Mouse (Mus musculus): ENCODE measurements around the gene Dazap2.
"Not testable (repeated sequence)": the region's sequence is repeated elsewhere in the genome, so short reads cannot be mapped to it uniquely, and the experiment has no call there.

Dazap2 gene

GRCm38 (mm10) chr15:100614996-100615824, at the start of gene Dazap2:
Gene Dazap2 (plus strand): TSS chr15:100615349.
- DNase-seq (ENCODE audit: low spot score in 2 of 2): peak; percentile 99

DNA sequence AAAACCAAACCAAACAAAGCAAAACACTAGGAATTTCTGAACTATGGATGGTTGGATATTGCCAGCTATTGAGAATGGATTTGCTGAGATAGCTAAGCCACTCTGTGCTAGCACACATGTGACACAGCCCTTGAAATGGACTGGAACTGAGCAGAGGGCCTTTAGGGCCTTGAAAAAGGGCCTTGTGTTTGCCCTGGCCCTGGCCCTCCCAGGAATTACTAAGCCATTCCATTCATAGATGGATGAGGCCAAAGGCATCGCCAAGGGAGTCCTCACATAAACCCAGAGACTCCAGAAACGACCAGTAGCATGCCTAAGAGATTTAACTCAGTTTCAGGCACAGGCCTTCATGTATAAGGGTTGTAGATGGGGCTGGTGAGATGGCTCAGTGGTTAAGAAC, 48.6 kb upstream of the Dazap2 start:
- DNase-seq (ENCODE audit: low spot score in 2 of 2): no peak

DNA sequence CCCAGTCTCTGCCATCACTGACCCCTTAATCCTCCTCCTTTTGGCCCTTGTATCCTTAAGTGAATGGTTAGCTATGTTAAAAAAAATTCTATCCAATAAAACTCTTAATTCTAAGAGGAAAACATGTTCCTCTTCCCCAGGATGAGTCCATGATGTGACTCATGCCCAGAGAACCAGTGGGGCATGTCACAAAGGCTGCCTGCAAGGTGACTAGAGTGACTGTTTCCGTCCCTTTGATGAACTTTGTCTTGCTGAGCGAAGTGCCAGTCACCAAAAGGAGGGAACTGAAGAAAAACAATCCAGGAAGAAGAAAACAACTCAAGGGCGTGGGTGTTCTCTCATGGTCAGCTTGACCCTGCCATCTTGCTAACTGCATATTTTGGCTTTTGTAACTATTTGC, 45.9 kb upstream of the Dazap2 start:
- DNase-seq (ENCODE audit: low spot score in 2 of 2): no peak

DNA sequence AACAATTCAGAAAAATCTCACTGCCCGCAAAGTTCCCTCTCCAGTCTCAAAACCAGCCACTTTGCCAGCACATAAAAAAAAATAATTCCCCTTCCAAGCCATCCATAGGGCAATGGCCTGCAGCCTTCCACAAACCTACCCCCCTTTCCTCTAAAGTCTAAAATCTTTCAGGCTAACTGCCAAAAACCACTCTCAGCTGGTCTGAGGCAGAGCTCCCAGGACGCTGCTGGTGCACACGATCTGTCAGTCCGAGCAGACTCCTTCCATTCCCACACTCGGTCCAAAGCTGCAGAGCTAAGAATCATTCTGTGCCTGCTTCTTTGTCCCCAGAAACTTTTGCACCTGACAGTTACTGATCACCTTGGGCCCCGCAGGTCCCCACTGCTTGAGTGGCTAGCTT, 41.2 kb upstream of the Dazap2 start:
- DNase-seq (ENCODE audit: low spot score in 2 of 2): no peak

DNA sequence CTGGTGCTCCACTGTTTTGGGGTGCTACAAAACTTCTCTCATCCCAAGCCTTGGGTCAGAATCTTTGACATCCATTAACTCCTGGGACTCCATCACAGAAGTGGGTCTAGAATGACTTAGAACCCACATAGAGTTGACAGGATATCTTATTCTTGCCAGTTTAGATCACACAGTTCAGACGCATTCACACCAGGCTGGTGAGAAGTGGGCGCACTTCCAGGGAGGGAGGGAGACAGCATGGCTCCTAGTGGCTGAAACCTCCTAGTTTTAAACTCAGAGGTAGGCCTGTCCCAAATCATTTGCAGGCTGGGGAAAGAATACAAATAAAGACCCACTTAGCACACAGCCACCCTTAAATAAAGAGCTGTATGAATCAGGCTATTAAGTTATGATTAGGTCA, 40.8 kb upstream of the Dazap2 start:
- no peak for DNase-seq (ENCODE audit: low spot score in 2 of 2)

DNA sequence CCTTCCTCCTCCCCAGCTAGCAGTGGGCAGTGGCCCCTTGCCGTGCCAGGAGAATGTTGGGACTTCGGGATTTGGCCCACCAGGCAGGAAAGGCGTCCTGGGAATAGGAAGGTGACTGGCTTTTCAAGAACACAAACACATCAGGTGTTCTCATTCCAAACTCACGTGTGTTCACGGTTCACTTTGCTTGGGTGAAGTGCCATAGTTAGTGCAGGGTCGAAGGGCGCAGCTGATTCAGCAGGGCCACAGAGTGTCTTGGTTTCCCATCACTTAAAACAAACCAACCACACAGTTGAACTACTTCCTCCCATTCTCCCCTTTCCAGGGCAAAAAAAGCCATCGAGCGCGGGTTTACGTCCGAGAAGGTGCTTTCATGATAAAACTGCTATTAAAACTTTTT, 39.8 kb upstream of the Dazap2 start:
- DNase-seq (ENCODE audit: low spot score in 2 of 2): no peak

GRCm38 (mm10) chr15:100576392-100576791, 38.8 kb upstream of the Dazap2 start:
- no peak for DNase-seq (ENCODE audit: low spot score in 2 of 2)

- no peak for DNase-seq (ENCODE audit: low spot score in 2 of 2)
These were observed 38.3 kb upstream of the Dazap2 start for GRCm38 (mm10) chr15:100576810-100577209.

GRCm38 (mm10) chr15:100577972-100578371, 37.2 kb upstream of the Dazap2 start:
- DNase-seq (ENCODE audit: low spot score in 2 of 2): no peak

DNA sequence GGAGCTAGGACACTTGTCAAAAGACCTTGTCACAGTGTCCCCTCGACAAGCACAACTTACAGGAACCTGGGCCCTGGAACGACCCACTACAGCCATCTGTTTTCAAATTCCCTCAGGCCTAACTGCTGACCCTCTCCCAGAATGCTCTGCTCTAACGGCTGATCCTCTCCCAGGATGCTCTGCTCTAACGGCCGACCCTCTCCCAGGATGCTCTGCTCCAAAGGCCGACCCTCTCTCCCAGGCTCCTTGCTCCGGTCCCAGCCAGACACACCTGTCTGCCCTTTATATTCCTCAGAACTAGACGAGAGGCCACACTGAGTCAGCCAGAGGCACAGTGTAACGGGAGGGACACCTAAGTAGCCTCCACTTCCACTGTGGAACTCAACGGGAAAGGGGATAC, 35.0 kb upstream of the Dazap2 start:
- no peak for DNase-seq (ENCODE audit: low spot score in 2 of 2)

- DNase-seq (ENCODE audit: low spot score in 2 of 2): no peak
These were observed 29.2 kb upstream of the Dazap2 start for GRCm38 (mm10) chr15:100585931-100586330.

DNA sequence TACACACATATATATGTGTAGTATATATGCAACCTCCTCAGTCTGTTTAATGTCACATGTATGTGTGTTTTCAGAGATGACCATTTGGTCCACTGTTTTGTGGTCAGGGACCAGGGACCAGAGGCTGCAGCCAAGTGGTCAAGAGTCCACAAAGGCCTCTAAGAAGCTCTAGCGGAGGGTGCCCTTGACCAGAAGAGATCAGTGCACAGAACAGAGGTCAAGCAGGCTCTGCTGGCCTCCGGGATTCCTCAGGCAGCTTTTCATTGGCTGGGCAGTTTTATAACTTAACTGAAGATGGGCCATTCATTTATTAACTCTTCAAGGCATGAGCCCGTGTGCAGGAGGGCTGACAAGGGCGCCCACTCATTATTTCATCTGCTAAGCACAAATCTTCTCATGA, 28.0 kb upstream of the Dazap2 start:
- DNase-seq (ENCODE audit: low spot score in 2 of 2): no peak

- DNase-seq (ENCODE audit: low spot score in 2 of 2): no peak
These were observed 26.9 kb upstream of the Dazap2 start for GRCm38 (mm10) chr15:100588297-100588696.

DNA sequence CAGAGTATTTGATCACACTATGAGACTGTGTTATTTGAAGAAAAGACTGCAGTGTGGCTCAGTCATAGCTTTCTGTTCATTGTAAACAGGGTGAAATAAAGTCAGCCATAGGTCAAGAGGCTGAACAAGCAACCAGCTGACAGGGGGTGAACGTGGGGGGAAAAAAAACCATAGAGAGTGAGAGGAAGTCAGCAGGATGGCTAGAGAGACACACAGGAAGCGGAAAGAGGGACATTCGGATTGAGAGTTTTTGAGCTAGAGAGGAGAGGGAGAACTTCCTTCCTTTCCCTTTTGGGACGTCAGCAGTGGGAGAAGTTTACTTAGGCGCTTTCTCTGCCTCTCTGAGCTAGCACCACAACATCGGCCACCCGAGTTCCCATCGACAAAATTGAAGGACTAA, 24.7 kb upstream of the Dazap2 start:
- DNase-seq (ENCODE audit: low spot score in 2 of 2): no peak

GRCm38 (mm10) chr15:100592817-100593216, 22.3 kb upstream of the Dazap2 start:
- no peak for DNase-seq (ENCODE audit: low spot score in 2 of 2)

- no peak for DNase-seq (ENCODE audit: low spot score in 2 of 2)
These were observed 16.8 kb upstream of the Dazap2 start for GRCm38 (mm10) chr15:100598287-100598882.

DNA sequence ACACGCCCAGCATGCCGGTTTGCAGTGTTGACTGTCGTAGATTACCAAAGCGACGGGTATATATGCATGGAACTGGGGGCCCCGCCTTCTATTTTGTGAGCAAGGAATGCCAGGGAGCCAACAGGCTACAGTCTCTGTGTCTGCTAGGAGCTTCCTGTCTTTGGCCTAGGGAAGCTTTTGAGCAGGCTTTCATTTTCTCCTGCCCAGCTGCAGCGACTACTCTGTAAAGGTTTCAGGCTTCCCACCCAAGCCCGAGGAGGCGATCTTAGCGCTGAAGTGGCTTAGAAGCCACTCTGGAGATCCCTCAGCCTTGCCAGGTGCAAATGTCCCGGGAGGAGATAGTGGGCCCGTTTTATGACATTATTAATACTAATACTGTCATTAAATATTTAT, 16.3 kb upstream of the Dazap2 start:
- no peak for DNase-seq (ENCODE audit: low spot score in 2 of 2)

- DNase-seq (ENCODE audit: low spot score in 2 of 2): no peak
These were observed 15.7 kb upstream of the Dazap2 start, which contains the start of gene Pou6f1 for GRCm38 (mm10) chr15:100599276-100600046. Gene Pou6f1 (minus strand): TSS chr15:100599984.

DNA sequence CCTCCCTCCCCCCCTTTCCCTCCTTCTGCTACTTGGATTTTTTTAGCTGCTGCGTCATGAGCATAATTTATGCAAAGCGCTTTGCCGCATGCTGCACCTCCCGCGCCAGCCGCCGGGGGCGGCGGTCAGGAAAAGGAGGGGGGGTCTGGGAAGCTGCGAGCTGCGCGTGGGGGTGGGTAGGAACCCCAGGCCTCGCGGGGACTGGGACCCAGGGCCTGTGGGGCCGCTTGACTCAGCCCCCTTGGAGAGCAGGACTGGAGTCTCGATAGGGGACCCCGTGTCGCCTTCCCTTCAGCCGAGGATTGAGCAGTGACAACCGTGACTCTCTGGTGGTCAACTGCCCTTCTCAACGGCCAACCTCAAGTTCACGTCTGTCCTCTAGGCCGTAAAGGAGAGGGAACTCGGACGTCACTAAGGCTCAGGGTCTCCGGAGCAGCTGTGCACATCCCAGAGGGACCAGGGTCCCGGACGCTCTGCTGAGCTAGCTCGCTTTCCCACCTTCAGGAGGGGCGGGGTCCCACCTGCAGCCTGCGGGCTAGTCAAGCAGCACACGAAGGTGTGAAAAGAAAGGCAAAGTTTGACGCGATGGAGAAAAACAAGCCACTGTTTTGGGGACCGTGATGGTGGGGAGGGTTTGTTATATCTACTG, 15.0 kb upstream of the Dazap2 start:
- DNase-seq (ENCODE audit: low spot score in 2 of 2): peak; percentile 37 to 61

- no peak for DNase-seq (ENCODE audit: low spot score in 2 of 2)
These were observed 14.4 kb upstream of the Dazap2 start for GRCm38 (mm10) chr15:100600696-100601272.

GRCm38 (mm10) chr15:100601669-100602068, 13.5 kb upstream of the Dazap2 start:
- DNase-seq (ENCODE audit: low spot score in 2 of 2): no peak

GRCm38 (mm10) chr15:100606677-100607076, 8.5 kb upstream of the Dazap2 start:
- not testable (repeated sequence) for DNase-seq (ENCODE audit: low spot score in 2 of 2)

All from spleen, postnatal 14 days (tissue).